10 mouse cellular contexts compared by ENCODE assay signal in genomic region chr7:24371012-24371808, GRCm38 (mm10). TPM values are rescaled to one million over a fixed set of nuclear protein-coding genes. Genes with fewer than 3 reads are reported as not detected.
A peak's percentile ranks its signal among the peaks of the same experiment; 100 is the strongest.
DNase-seq lines count a peak whose midpoint lies in the region; ATAC-seq and TF ChIP-seq lines count a peak whose summit lies in the region.
"Had no signal": no experiment of that assay in that cellular context is flagged by ENCODE, and none has a peak within 500 bp of the region (broad histone marks: within the 10 kb centered on the region; RNA-seq: fewer than 3 reads in every experiment).

No protein-coding gene starts in this region.

- 51% methylated on average over 7 of the region's 7 CpGs for WGBS in heart, embryonic 11.5 days (ENCODE audit: insufficient replicate concordance)
- 43% methylated on average over 7 of the region's 7 CpGs for WGBS in liver, postnatal 0 days (ENCODE audit: insufficient replicate concordance)

- peak overlapping the region; percentile 77 for H3K9ac ChIP-seq in heart, embryonic 11.5 days (ENCODE audit: low read depth, low read length)
- H3K9ac ChIP-seq in liver, postnatal 0 days (replicated peaks): peak overlapping the region; percentile 96

- peaks cover 3% of the 10 kb centered on the region; the same call in 1 of the 2 replicates for H3K27me3 ChIP-seq in heart, embryonic 11.5 days (ENCODE audit: control insufficient read depth, insufficient read depth, low read length)
- no peaks in the 10 kb centered on the region for H3K27me3 ChIP-seq in liver, postnatal 0 days (ENCODE audit: insufficient read depth, low read length)

- no peak for DNase-seq in heart, postnatal 14 days
- peak; percentile 30 for DNase-seq in thymus, postnatal 0 days (ENCODE audit: low spot score)
- DNase-seq in thymus, adult 18-20 months: no peak
- peak; percentile 66 for DNase-seq in liver, postnatal 0 days
- DNase-seq in embryo, embryonic 11 days: no peak
- DNase-seq in urinary bladder, postnatal 14 days (ENCODE audit: low spot score): no peak
- DNase-seq: lung, postnatal 4 days had no signal

- TF ChIP-seq EP300 in liver, postnatal 0 days (IDR thresholded peaks at IDR 0.05; ENCODE audit: low read depth): peak; percentile 92

- TF ChIP-seq CTCF in liver, postnatal 0 days (IDR thresholded peaks at IDR 0.05; ENCODE audit: low read depth): no peak

- H3K4me3 ChIP-seq in heart, embryonic 11.5 days (ENCODE audit: low read depth, low read length): peak overlapping the region; percentile 33
- peak overlapping the region; percentile 69 for H3K4me3 ChIP-seq in liver, postnatal 0 days (ENCODE audit: low read depth, low read length)

- no peaks in the 10 kb centered on the region; the same call in 1 of the 2 replicates for H3K4me1 ChIP-seq in heart, embryonic 11.5 days (ENCODE audit: control insufficient read depth, insufficient read depth, low read length)
- peaks cover 53% of the 10 kb centered on the region for H3K4me1 ChIP-seq in liver, postnatal 0 days (ENCODE audit: insufficient read depth)

- H3K4me2 ChIP-seq in heart, embryonic 11.5 days: peak overlapping the region; percentile 54
- H3K4me2 ChIP-seq in liver, postnatal 0 days (ENCODE audit: low read depth, low read length): peak overlapping the region; percentile 68

- intact Hi-C loops in heart, postnatal 14 days (cut with DNase I): no loop called here

- peak overlapping the region; percentile 82 for H3K27ac ChIP-seq in heart, embryonic 11.5 days (ENCODE audit: low read depth, low read length)
- peak overlapping the region; percentile 96 for H3K27ac ChIP-seq in liver, postnatal 0 days (ENCODE audit: low read depth)

- peak; percentile 71 for ATAC-seq in heart, embryonic 11.5 days (replicated peaks; ENCODE audit: insufficient number of reproducible peaks, low FRiP score, low TSS enrichment)
- peak; percentile 86 for ATAC-seq in liver, postnatal 0 days
- no peak for ATAC-seq in activated CD4-positive, CD25-positive, alpha-beta regulatory T cell, adult 4 months

- H3K36me3 ChIP-seq in heart, embryonic 11.5 days (ENCODE audit: control insufficient read depth, insufficient read depth, low read length): no peaks in the 10 kb centered on the region
- peaks cover 7% of the 10 kb centered on the region; the same call in 1 of the 2 replicates for H3K36me3 ChIP-seq in liver, postnatal 0 days (replicated peaks; ENCODE audit: insufficient read depth, low read length)

- H3K9me3 ChIP-seq in heart, embryonic 11.5 days (replicated peaks; ENCODE audit: control insufficient read depth, low read length): no peaks in the 10 kb centered on the region
- H3K9me3 ChIP-seq in liver, postnatal 0 days (ENCODE audit: low read length): no peaks in the 10 kb centered on the region

RNA-seq across cellular contexts. Expression of gene Kcnn4, which starts 1.1 kb away (rescaled TPM):
- 9.9 and 11.2 TPM in 2 replicates for polyA plus RNA-seq in heart, embryonic 11.5 days (2014; fragmentation: Nextera tagmentation; extraction: Ambion mirVana)
- 1 to 10 TPM; 1.0 to 3.3 TPM for total RNA-seq in heart, postnatal 14 days (2021)
- polyA plus RNA-seq in thymus, postnatal 0 days (2015; fragmentation: Nextera tagmentation; extraction: Ambion mirVana): 105 and 120 TPM in 2 replicates
- polyA plus RNA-seq in liver, postnatal 0 days (2015; fragmentation: Nextera tagmentation; extraction: Ambion mirVana): 41.0 and 41.9 TPM in 2 replicates
- 100 to 1,000 TPM; 101 to 105 TPM for polyA plus RNA-seq in activated CD4-positive, CD25-positive, alpha-beta regulatory T cell, adult 4 months (2017; shearing (Covaris generic))

RNA-seq across cellular contexts. Expression of gene Lypd5, which starts 22.2 kb away (rescaled TPM):
- polyA plus RNA-seq in heart, embryonic 11.5 days (2014; fragmentation: Nextera tagmentation; extraction: Ambion mirVana): not detected in 2 replicates
- total RNA-seq in heart, postnatal 14 days (2021): not detected
- polyA plus RNA-seq in thymus, postnatal 0 days (2015; fragmentation: Nextera tagmentation; extraction: Ambion mirVana): 0.05 TPM in 1 of 2 replicates, not detected in the other
- polyA plus RNA-seq in liver, postnatal 0 days (2015; fragmentation: Nextera tagmentation; extraction: Ambion mirVana): 0.06 TPM in 1 of 2 replicates, not detected in the other
- polyA plus RNA-seq in activated CD4-positive, CD25-positive, alpha-beta regulatory T cell, adult 4 months (2017; shearing (Covaris generic)): not detected
- polyA plus RNA-seq: forebrain, embryonic 11.5 days had no signal

RNA-seq across cellular contexts. Expression of gene Smg9, which starts 28.2 kb away (rescaled TPM):
- polyA plus RNA-seq in heart, embryonic 11.5 days (2014; fragmentation: Nextera tagmentation; extraction: Ambion mirVana): 17.5 and 21.2 TPM in 2 replicates
- 10 to 100 TPM in 1 of 2 experiments, 1 to 10 TPM in 1; 9.4 to 10.2 TPM for total RNA-seq in heart, postnatal 14 days (2021)
- polyA plus RNA-seq in thymus, postnatal 0 days (2015; fragmentation: Nextera tagmentation; extraction: Ambion mirVana): 30.2 and 33.3 TPM in 2 replicates
- 8.2 and 8.7 TPM in 2 replicates for polyA plus RNA-seq in liver, postnatal 0 days (2015; fragmentation: Nextera tagmentation; extraction: Ambion mirVana)
- 10 to 100 TPM; 24.1 to 31.0 TPM for polyA plus RNA-seq in activated CD4-positive, CD25-positive, alpha-beta regulatory T cell, adult 4 months (2017; shearing (Covaris generic))

RNA-seq across cellular contexts. Expression of gene Tescl, which starts 37.5 kb away (rescaled TPM):
- not detected in 2 replicates for polyA plus RNA-seq in heart, embryonic 11.5 days (2014; fragmentation: Nextera tagmentation; extraction: Ambion mirVana)
- total RNA-seq in heart, postnatal 14 days (2021): not detected
- not detected in 2 replicates for polyA plus RNA-seq in thymus, postnatal 0 days (2015; fragmentation: Nextera tagmentation; extraction: Ambion mirVana)
- not detected in 2 replicates for polyA plus RNA-seq in liver, postnatal 0 days (2015; fragmentation: Nextera tagmentation; extraction: Ambion mirVana)
- polyA plus RNA-seq in activated CD4-positive, CD25-positive, alpha-beta regulatory T cell, adult 4 months (2017; shearing (Covaris generic)): not detected

RNA-seq across cellular contexts. Expression of gene Zfp94, which starts 54.7 kb away (rescaled TPM):
- polyA plus RNA-seq in heart, embryonic 11.5 days (2014; fragmentation: Nextera tagmentation; extraction: Ambion mirVana): 4.6 and 6.1 TPM in 2 replicates
- total RNA-seq in heart, postnatal 14 days (2021): 1 to 10 TPM; 1.7 to 2.1 TPM
- 4.6 and 5.5 TPM in 2 replicates for polyA plus RNA-seq in thymus, postnatal 0 days (2015; fragmentation: Nextera tagmentation; extraction: Ambion mirVana)
- 1.8 and 2.2 TPM in 2 replicates for polyA plus RNA-seq in liver, postnatal 0 days (2015; fragmentation: Nextera tagmentation; extraction: Ambion mirVana)
- polyA plus RNA-seq in activated CD4-positive, CD25-positive, alpha-beta regulatory T cell, adult 4 months (2017; shearing (Covaris generic)): 1 to 10 TPM; 7.8 to 9.3 TPM

Comparison
In these comparisons a context has a peak if more than half of its experiments do, and no peak if none do; other contexts are left out.
1. DNase-seq: peak in thymus, postnatal 0 days (single experiment) and liver, postnatal 0 days (single experiment); none in heart, postnatal 14 days (0 of 2), thymus, adult 18-20 months (0 of 2), embryo, embryonic 11 days (single experiment) and urinary bladder, postnatal 14 days (single experiment).